ENCODE assay signal across 8 mouse cellular contexts in the genomic region with DNA sequence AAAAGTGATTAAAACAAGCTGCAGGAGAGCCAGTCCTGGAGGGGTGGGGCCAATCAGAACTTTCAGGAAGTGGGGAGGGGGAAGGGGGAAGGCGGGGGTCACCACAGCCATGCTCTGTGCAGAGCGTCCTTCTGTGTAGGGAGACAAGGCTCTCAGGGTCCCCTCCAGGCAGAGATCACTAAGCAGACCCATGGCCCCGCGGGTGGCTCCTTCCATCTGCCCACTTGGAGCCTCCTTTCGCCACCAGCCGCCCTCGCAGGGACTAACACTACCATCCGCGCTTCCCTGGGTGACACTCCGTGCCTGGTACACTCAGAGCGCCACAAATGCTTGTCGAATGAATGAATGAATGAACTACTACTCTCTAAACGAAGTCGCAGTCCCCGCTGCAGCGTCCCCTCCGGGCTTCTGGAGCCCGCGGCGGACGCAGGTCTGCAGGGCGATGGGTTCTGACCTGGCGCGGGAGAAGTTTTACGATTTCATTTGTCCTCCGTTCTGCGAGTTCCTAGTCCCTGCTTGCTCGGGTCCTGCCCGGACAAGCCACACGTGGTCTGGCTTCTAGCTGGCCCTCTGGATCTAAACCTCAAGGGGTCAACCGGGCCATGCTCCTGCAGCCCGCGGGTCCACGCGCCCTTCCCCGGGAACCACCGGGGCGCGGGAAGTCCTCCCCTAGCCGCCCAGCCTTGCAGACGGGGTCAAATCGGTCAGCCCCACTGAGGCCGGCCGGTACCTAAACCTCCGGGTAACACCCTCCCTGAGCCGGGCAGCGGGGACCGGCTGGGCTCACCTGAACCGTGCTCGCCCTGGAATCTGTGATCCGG. TPM values are rescaled to one million over a fixed set of nuclear protein-coding genes. Genes with fewer than 3 reads are reported as not detected.
A peak's percentile ranks its signal among the peaks of the same experiment; 100 is the strongest.
DNase-seq lines count a peak whose midpoint lies in the region; ATAC-seq and TF ChIP-seq lines count a peak whose summit lies in the region.

No protein-coding gene starts in this region.

- H3K9me3 ChIP-seq in ES-Bruce4 (replicated peaks; ENCODE audit: control insufficient read depth, insufficient read depth, low read length, poor library complexity, severe bottlenecking) = no peaks in the 10 kb centered on the region
- H3K9me3 ChIP-seq in forebrain, embryonic 10.5 days = no peaks in the 10 kb centered on the region
- no peaks in the 10 kb centered on the region for H3K9me3 ChIP-seq in intestine, postnatal 0 days (ENCODE audit: control insufficient read depth)
- H3K9me3 ChIP-seq in midbrain, embryonic 13.5 days = no peaks in the 10 kb centered on the region

- peak overlapping the region; percentile 78 for H3K27ac ChIP-seq in ES-Bruce4 (ENCODE audit: insufficient read depth, low read length)
- H3K27ac ChIP-seq in forebrain, embryonic 10.5 days = peak overlapping the region; percentile 97
- H3K27ac ChIP-seq in intestine, postnatal 0 days (ENCODE audit: low read depth, low read length) = peak overlapping the region; percentile 92
- H3K27ac ChIP-seq in midbrain, embryonic 13.5 days = peak overlapping the region; percentile 90

- intact Hi-C loops in left cerebral cortex, postnatal 14 days (cut with DNase I) = loop anchor here (2.0 to 10.0 kb wide), 3 partner anchors 47 to 411 kb away; no protein-coding TSS in a partner anchor

- H3K4me1 ChIP-seq in ES-Bruce4 (ENCODE audit: control insufficient read depth, insufficient read depth, low read length) = peaks cover 22% of the 10 kb centered on the region
- peaks cover 86% of the 10 kb centered on the region for H3K4me1 ChIP-seq in forebrain, embryonic 10.5 days
- peaks cover 14% of the 10 kb centered on the region for H3K4me1 ChIP-seq in intestine, postnatal 0 days (replicated peaks; ENCODE audit: control insufficient read depth, insufficient read depth, low read length)
- H3K4me1 ChIP-seq in midbrain, embryonic 13.5 days (replicated peaks) = peaks cover 49% of the 10 kb centered on the region

- DNase-seq in cerebellum, postnatal 25 days = peak; percentile 20 to 33
- peak; percentile 71 for DNase-seq in forebrain, embryonic 10.5 days (ENCODE audit: extremely low spot score, low spot score)
- no peak for DNase-seq in left cerebral cortex, postnatal 14 days (ENCODE audit: low spot score in 2 of 2)

- H3K4me3 ChIP-seq in ES-Bruce4 (ENCODE audit: low read depth, low read length) = peak overlapping the region; percentile 87
- H3K4me3 ChIP-seq in forebrain, embryonic 10.5 days = peak overlapping the region; percentile 90
- H3K4me3 ChIP-seq in intestine, postnatal 0 days (ENCODE audit: low read depth, low read length) = peak overlapping the region; percentile 72
- peak overlapping the region; percentile 66 for H3K4me3 ChIP-seq in midbrain, embryonic 13.5 days (replicated peaks)

- WGBS in forebrain, embryonic 10.5 days = under 1% methylated on average over 51 of the region's 51 CpGs
- WGBS in intestine, postnatal 0 days = under 1% methylated on average over 51 of the region's 51 CpGs
- WGBS in midbrain, embryonic 13.5 days = under 1% methylated on average over 44 of the region's 51 CpGs

- no peak for ATAC-seq in cerebellum, adult (ENCODE audit: insufficient number of reproducible peaks, low FRiP score, low TSS enrichment)
- ATAC-seq in intestine, postnatal 0 days = 0 out of 2 replicates have a peak, but pooled peaks have one; percentile 0
- 0 out of 2 replicates have a peak, but pooled peaks have one; percentile 5 for ATAC-seq in midbrain, embryonic 13.5 days
- no peak for ATAC-seq in CD4-positive, CD25-positive, alpha-beta regulatory T cell, adult 4 months

- H3K27me3 ChIP-seq in ES-Bruce4 (ENCODE audit: control insufficient read depth, insufficient read depth, low read length, poor library complexity, severe bottlenecking) = no peaks in the 10 kb centered on the region
- H3K27me3 ChIP-seq in forebrain, embryonic 10.5 days (ENCODE audit: poor library complexity, severe bottlenecking) = peaks cover 44% of the 10 kb centered on the region
- H3K27me3 ChIP-seq in intestine, postnatal 0 days (replicated peaks; ENCODE audit: control insufficient read depth, insufficient read depth, low read length) = no peaks in the 10 kb centered on the region
- H3K27me3 ChIP-seq in midbrain, embryonic 13.5 days = peaks cover 20% of the 10 kb centered on the region

- peak overlapping the region; percentile 98 for H3K4me2 ChIP-seq in intestine, postnatal 0 days (replicated peaks; ENCODE audit: low read depth)
- H3K4me2 ChIP-seq in midbrain, embryonic 13.5 days (replicated peaks) = peak overlapping the region; percentile 96

- H3K36me3 ChIP-seq in ES-Bruce4 (ENCODE audit: control insufficient read depth, insufficient read depth, low read length, poor library complexity, severe bottlenecking) = no peaks in the 10 kb centered on the region
- peaks cover 17% of the 10 kb centered on the region for H3K36me3 ChIP-seq in forebrain, embryonic 10.5 days (replicated peaks)
- no peaks in the 10 kb centered on the region for H3K36me3 ChIP-seq in intestine, postnatal 0 days (ENCODE audit: control insufficient read depth, insufficient read depth)
- no peaks in the 10 kb centered on the region for H3K36me3 ChIP-seq in midbrain, embryonic 13.5 days

- peak; percentile 18 for TF ChIP-seq POLR2A in ES-Bruce4 (IDR thresholded peaks at IDR 0.05; ENCODE audit: insufficient read depth, low read length)

- peak; percentile 56; the same call in 1 of the 2 replicates for TF ChIP-seq EP300 in ES-Bruce4 (IDR thresholded peaks at IDR 0.05; ENCODE audit: insufficient read depth, low read depth, low read length)

- H3K9ac ChIP-seq in ES-Bruce4 (ENCODE audit: low read depth, poor library complexity, severe bottlenecking) = peak overlapping the region; percentile 100
- peak overlapping the region; percentile 89 for H3K9ac ChIP-seq in intestine, postnatal 0 days (ENCODE audit: low read depth, low read length)
- H3K9ac ChIP-seq in midbrain, embryonic 13.5 days (replicated peaks) = peak overlapping the region; percentile 84

- TF ChIP-seq CTCF in ES-Bruce4 (IDR thresholded peaks at IDR 0.05; ENCODE audit: low read depth, low read length) = no peak
- peak; percentile 8; the same call in 1 of the 2 replicates for TF ChIP-seq CTCF in intestine, postnatal 0 days (IDR thresholded peaks at IDR 0.05; ENCODE audit: low read depth)

RNA-seq across cellular contexts. Expression of gene Sulf2, which starts 1.4 kb away (rescaled TPM):
- 116 and 119 TPM in 2 replicates for polyA plus RNA-seq in ES-Bruce4 (2011; ENCODE audit: insufficient read depth, insufficient read length, low read depth, missing spikeins)
- 71.1 and 73.6 TPM in 2 replicates for polyA plus RNA-seq in forebrain, embryonic 10.5 days (2016; fragmentation: Nextera tagmentation; extraction: Ambion mirVana)
- 66.0 and 66.4 TPM in 2 replicates for polyA plus RNA-seq in intestine, postnatal 0 days (2015; fragmentation: Nextera tagmentation; extraction: Ambion mirVana)
- polyA plus RNA-seq in midbrain, embryonic 13.5 days (2015; fragmentation: Nextera tagmentation; extraction: Ambion mirVana) = 60.7 and 73.4 TPM in 2 replicates
- 1 to 10 TPM; 2.5 to 5.6 TPM for polyA plus RNA-seq in CD4-positive, CD25-positive, alpha-beta regulatory T cell, adult 4 months (2017; shearing (Covaris generic))
- total RNA-seq in left cerebral cortex, postnatal 14 days (2021) = 100 to 1,000 TPM; 143 to 153 TPM

Comparison
In these comparisons a context has a peak if more than half of its experiments do, and no peak if none do; other contexts are left out.
1. DNase-seq: peak in cerebellum, postnatal 25 days (2 of 2) and forebrain, embryonic 10.5 days (single experiment); none in left cerebral cortex, postnatal 14 days (0 of 2).
2. ATAC-seq: peak in intestine, postnatal 0 days (single experiment) and midbrain, embryonic 13.5 days (single experiment); none in cerebellum, adult (single experiment) and CD4-positive, CD25-positive, alpha-beta regulatory T cell, adult 4 months (single experiment).
3. Peak in every context shown above with its lines, with median percentiles within 50 percentile points of each other: H3K27ac ChIP-seq, H3K4me3 ChIP-seq and H3K9ac ChIP-seq.